Mouse (Mus musculus) cortical plate, adult 2 months (tissue): ENCODE measurements around the gene Hist1h4f.

ENCODE experiments used
- CTCF ChIP-seq: fragments of 200-500 bp; IDR thresholded peaks from 2 replicates; pipeline ENCODE4 v1.5.1; 2011; ENCODE audit warnings: mild to moderate bottlenecking, control low read depth, low read length; ENCODE audit not compliant: insufficient read depth; ENCODE audit errors: extremely low read depth
- POLR2A ChIP-seq: fragments of 200-500 bp; IDR thresholded peaks from 2 replicates; pipeline ENCODE4 v1.6.1; 2011; ENCODE audit warnings: mild to moderate bottlenecking, low read length, control low read depth; ENCODE audit not compliant: insufficient read depth; ENCODE audit errors: extremely low read depth

DNA sequence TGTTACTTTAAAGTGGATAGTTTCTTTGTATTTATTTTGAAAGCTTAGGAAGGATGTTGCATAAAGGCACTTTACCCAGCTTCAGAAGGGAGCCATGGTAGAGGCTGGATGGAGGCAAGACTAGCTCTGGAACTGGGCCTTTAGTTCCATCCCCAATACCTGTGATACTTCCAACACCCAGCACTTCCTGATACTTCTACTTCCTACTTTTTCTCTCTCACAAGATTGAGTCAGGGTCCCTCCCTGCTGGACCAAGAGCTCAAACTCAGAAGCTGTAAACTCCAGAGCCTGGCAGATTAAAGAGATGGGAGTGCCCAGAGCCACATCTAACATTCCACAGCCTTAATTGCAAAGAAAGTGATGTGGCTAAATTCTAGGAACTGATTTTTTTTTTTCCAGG lies 32.9 kb upstream of the Hist1h4f start:
- TF ChIP-seq CTCF (no peak), POLR2A (no peak)
